ENCODE assay signal across 19 mouse cellular contexts in genomic region chr11:117216713-117217112, GRCm38 (mm10).
"Had no signal": no experiment of that assay in that cellular context is flagged by ENCODE, and none has a peak within 500 bp of the region (broad histone marks: within the 10 kb centered on the region; RNA-seq: fewer than 3 reads in every experiment).

No protein-coding gene starts in this region.

- H3K4me1 ChIP-seq: limb, embryonic 12.5 days; liver, embryonic 15.5 days; midbrain, embryonic 13.5 days had no signal

- H3K4me2 ChIP-seq: limb, embryonic 12.5 days; liver, embryonic 12.5 days; liver, embryonic 15.5 days; lung, embryonic 15.5 days; midbrain, embryonic 13.5 days had no signal

- H3K27ac ChIP-seq: kidney, postnatal 0 days; limb, embryonic 12.5 days; liver, embryonic 12.5 days; liver, embryonic 15.5 days; lung, embryonic 15.5 days; midbrain, embryonic 10.5 days; midbrain, embryonic 13.5 days; stomach, postnatal 0 days had no signal

- DNase-seq: kidney, adult 2 months; kidney, postnatal 36 days; layer of hippocampus, postnatal 36 days; liver; lung, adult 18-20 months; lung, postnatal 10 days; lung, postnatal 36 days; thymus, adult 2 months; thymus, postnatal 25 days had no signal

- H3K27me3 ChIP-seq: limb, embryonic 12.5 days; liver, embryonic 12.5 days; liver, embryonic 15.5 days; lung, embryonic 15.5 days; midbrain, embryonic 13.5 days had no signal

- ATAC-seq: liver, embryonic 12.5 days; midbrain, embryonic 13.5 days; midbrain, embryonic 16.5 days had no signal

- H3K36me3 ChIP-seq: limb, embryonic 12.5 days; liver, embryonic 12.5 days; liver, embryonic 15.5 days; lung, embryonic 15.5 days; midbrain, embryonic 10.5 days; midbrain, embryonic 13.5 days had no signal

- H3K9me3 ChIP-seq: limb, embryonic 12.5 days; liver, embryonic 12.5 days; liver, embryonic 15.5 days; lung, embryonic 15.5 days; midbrain, embryonic 10.5 days; midbrain, embryonic 13.5 days had no signal

- H3K4me3 ChIP-seq: left cerebral cortex, adult 2 months; limb, embryonic 12.5 days; liver, embryonic 12.5 days; liver, embryonic 15.5 days; lung, embryonic 15.5 days; midbrain, embryonic 10.5 days; midbrain, embryonic 13.5 days had no signal

- H3K9ac ChIP-seq: limb, embryonic 12.5 days; liver, embryonic 12.5 days; liver, embryonic 15.5 days; lung, embryonic 15.5 days; midbrain, embryonic 13.5 days had no signal
